Mouse (Mus musculus) C2C12 (cell line): ENCODE measurements around the gene Daam1.

ENCODE experiments used
- CTCF ChIP-seq: IDR thresholded peaks from one replicate; pipeline ENCODE4 v1.5.1; 2011; ENCODE audit not compliant: control insufficient read depth, insufficient read depth, insufficient read length
- MAX ChIP-seq: IDR thresholded peaks from one replicate; pipeline ENCODE4 v1.6.1; 2011; ENCODE audit warnings: mild to moderate bottlenecking, control low read depth
- MYOD1 ChIP-seq: IDR thresholded peaks from one replicate; pipeline ENCODE4 v1.6.1; 2011; ENCODE audit warnings: low read depth; ENCODE audit not compliant: control insufficient read depth, insufficient read length

GRCm38 (mm10) chr12:71848037-71848776, 17.3 kb downstream of the Daam1 start:
- TF ChIP-seq CTCF: no peak
- TF ChIP-seq MYOD1: no peak
- no peak for TF ChIP-seq MAX
